Mouse (Mus musculus) midbrain, embryonic 12.5 days (tissue): ENCODE results near the gene Oat. TPM values are rescaled to one million over a fixed set of nuclear protein-coding genes. Genes with fewer than 3 reads are reported as not detected.

Experiments used
- ATAC-seq: fragments of 200-750 bp; cut with Nextera tagmentation; 2 replicates; pipeline ENCODE4 v1.8.0; 2017; ENCODE audit warnings: low read depth, moderate TSS enrichment, moderate library complexity; ENCODE audit not compliant: low FRiP score
- H3K27ac ChIP-seq: fragments of 300-500 bp; sonication (generic); replicated peaks from 2 replicates; pipeline ENCODE4 v1.5.1; 2016; ENCODE audit warnings: mild to moderate bottlenecking
- H3K27me3 ChIP-seq: fragments of 300-500 bp; sonication (generic); 2 replicates; pipeline ENCODE4 v1.6.1; 2016; ENCODE audit warnings: mild to moderate bottlenecking
- H3K36me3 ChIP-seq: fragments of 300-500 bp; sonication (generic); 2 replicates; pipeline ENCODE4 v1.6.1; 2016
- H3K4me1 ChIP-seq: fragments of 300-500 bp; sonication (generic); 2 replicates; pipeline ENCODE4 v1.6.1; 2016
- H3K4me2 ChIP-seq: fragments of 300-500 bp; sonication (generic); replicated peaks from 2 replicates; pipeline ENCODE4 v1.6.1; 2016; ENCODE audit warnings: mild to moderate bottlenecking, moderate library complexity
- H3K4me3 ChIP-seq: fragments of 300-500 bp; sonication (generic); 2 replicates; pipeline ENCODE4 v1.5.1; 2016; ENCODE audit warnings: mild to moderate bottlenecking
- H3K9ac ChIP-seq: fragments of 300-500 bp; sonication (generic); replicated peaks from 2 replicates; pipeline ENCODE4 v1.6.1; 2016; ENCODE audit warnings: mild to moderate bottlenecking, moderate library complexity
- H3K9me3 ChIP-seq: fragments of 300-500 bp; sonication (generic); 2 replicates; pipeline ENCODE4 v1.6.1; 2016; ENCODE audit warnings: mild to moderate bottlenecking
- WGBS: fragments of 180-500 bp; shearing (Covaris S2); methylation state at CpG from one replicate; pipeline ENCODE4 v1.1.7; 2016; 5-methylcytosine and 5-hydroxymethylcytosine counted together
- polyA plus RNA-seq: library from polyadenylated mRNA; unstranded; fragments of >200 nt; fragmentation: Nextera tagmentation; extraction: Ambion mirVana; gene quantifications from 2 replicates; pipeline ENCODE4 v1.2.1, GENCODE M21; 2016

The Oat gene
- polyA plus RNA-seq, 1 experiment from 2014 or later = 114 TPM

DNA sequence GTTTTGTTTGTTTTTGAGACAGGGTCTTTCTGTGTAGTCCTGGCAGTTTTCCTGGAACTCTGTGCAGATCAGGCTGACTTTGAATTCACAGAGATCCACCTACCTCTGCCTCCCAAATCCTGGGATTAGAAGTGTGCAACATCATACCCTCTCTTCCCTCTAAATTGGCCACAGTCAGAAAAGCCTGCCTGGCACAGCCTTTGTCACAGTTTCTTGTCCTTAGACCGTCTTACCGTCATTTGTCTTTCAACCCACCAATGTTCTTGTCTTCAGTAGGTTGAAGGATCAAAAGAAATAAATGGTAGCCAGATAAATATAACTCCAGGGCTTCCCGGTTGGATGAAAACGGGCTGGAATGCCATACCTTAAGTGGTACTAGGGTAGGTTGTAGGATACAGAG lies 28.5 kb upstream of the Oat start:
- 83% methylated on average over 4 of the region's 4 CpGs for whole genome bisulfite sequencing
- Histone ChIP-seq H3K4me2 (no peak overlapping the region), H3K27ac (no peak overlapping the region), H3K9ac (no peak overlapping the region), H3K4me3 (no peak overlapping the region), H3K36me3 (no peaks in the 10 kb centered on the region), H3K9me3 (no peaks in the 10 kb centered on the region), H3K27me3 (peaks cover 68% of the 10 kb centered on the region), H3K4me1 (peaks cover 14% of the 10 kb centered on the region)
- no peak for ATAC-seq

DNA sequence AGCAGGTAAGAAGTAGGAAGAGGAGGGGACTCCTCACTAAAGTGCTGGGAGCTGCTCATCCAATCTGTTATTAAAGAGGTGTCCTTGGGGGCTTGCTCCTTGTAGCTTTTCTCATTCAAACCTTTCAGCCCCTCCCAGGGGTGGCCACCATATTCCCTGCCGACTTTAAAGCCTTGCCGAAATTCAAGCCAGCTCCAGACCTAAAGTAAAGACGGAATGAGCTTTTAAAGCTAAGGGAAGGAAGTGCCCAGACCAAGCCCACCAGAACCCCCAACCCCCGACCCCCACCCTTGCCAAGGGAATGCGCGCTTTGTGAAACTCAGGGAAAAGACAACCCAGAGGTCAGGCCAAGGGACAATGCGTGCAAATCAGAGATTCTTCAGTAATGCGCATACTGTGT lies 24.7 kb upstream of the Oat start:
- peaks cover 40% of the 10 kb centered on the region for H3K4me1 ChIP-seq
- no peaks in the 10 kb centered on the region for H3K9me3 ChIP-seq
- H3K4me2 ChIP-seq = no peak overlapping the region
- 7% methylated on average over 8 of the region's 8 CpGs for WGBS
- H3K4me3 ChIP-seq = no peak overlapping the region
- no peak for ATAC-seq
- H3K27me3 ChIP-seq = peaks cover 88% of the 10 kb centered on the region
- H3K9ac ChIP-seq = no peak overlapping the region
- no peak overlapping the region for H3K27ac ChIP-seq
- H3K36me3 ChIP-seq = no peaks in the 10 kb centered on the region

- H3K27me3 ChIP-seq = peaks cover 94% of the 10 kb centered on the region
- H3K27ac ChIP-seq = no peak overlapping the region
- 0% methylated on average over 9 of the region's 9 CpGs for WGBS
- peak overlapping the region; percentile 38 for H3K4me3 ChIP-seq
- no peaks in the 10 kb centered on the region for H3K36me3 ChIP-seq
- no peaks in the 10 kb centered on the region for H3K9me3 ChIP-seq
- no peak overlapping the region; the same call in 1 of the 2 replicates for H3K9ac ChIP-seq
- peak overlapping the region; percentile 64 for H3K4me2 ChIP-seq
- H3K4me1 ChIP-seq = peaks cover 40% of the 10 kb centered on the region
- no peak for ATAC-seq
Measured at GRCm38 (mm10) chr7:132600026-132600425, 23.8 kb upstream of the Oat start.

DNA sequence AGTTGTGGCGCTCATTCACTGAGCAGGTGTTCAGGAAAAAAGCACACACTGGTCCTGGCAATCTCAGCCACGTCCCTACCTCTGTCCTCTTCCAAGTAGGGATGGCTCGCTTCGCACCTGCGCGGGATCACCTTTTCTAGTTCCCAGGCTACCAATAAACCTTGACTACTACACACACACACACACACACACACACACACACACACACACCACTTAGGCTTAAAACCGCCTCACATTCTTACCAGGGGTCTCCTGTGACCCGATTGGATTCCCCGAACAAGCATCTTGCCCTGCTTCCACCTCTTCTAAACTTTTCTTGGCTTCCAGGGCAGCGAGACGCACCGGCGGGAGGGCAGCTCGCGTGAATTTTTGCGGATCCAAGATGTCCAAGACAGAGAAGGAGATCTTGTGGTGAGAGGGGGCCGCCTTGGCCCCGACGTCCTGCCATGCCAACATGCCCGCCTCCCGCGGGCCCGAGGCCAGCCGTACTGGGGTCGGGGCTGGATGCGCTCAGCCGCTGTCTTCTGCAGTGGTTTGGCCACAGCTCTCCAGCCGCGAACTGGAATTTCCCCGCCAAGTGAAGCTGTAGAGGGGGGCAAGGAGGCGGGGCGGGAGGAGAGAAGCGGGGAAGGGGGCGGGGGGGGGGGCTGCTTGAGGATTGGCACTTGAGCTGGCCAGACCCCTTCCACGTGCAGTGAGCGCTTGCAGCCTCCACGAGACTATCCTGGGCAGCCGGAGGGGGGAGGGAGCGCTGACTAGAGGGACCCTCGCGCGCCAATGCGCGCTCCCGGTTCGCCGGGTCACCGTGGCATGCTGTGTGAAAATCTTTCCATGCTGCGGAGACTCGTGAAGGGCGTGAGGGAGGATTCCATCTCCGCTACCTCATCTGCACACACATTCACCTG lies 23.1 kb upstream of the Oat start, which contains the start of gene Nkx1-2:
Gene Nkx1-2, minus strand, starts transcription at position 567 of the 905 bp plus-strand sequence.
- H3K4me1 ChIP-seq = peaks cover 40% of the 10 kb centered on the region
- H3K36me3 ChIP-seq = no peaks in the 10 kb centered on the region
- ATAC-seq = no peak
- peaks cover 92% of the 10 kb centered on the region for H3K27me3 ChIP-seq
- H3K4me3 ChIP-seq = peak within 1 kb of the TSS; percentile 38
- H3K4me2 ChIP-seq = peak within 1 kb of the TSS; percentile 64
- H3K9me3 ChIP-seq = no peaks in the 10 kb centered on the region
- WGBS = under 1% methylated on average over 48 of the region's 52 CpGs
- no peak within 1 kb of the TSS for H3K27ac ChIP-seq
- H3K9ac ChIP-seq = no peak within 1 kb of the TSS; the same call in 1 of the 2 replicates

GRCm38 (mm10) chr7:132597251-132598041 lies 21.2 kb upstream of the Oat start:
- Histone ChIP-seq H3K4me2 (peak overlapping the region; percentile 76), H3K27me3 (peaks cover 85% of the 10 kb centered on the region), H3K4me1 (peaks cover 40% of the 10 kb centered on the region), H3K4me3 (peak overlapping the region; percentile 45), H3K9ac (peak overlapping the region; percentile 34; the same call in 1 of the 2 replicates), H3K27ac (no peak overlapping the region), H3K9me3 (no peaks in the 10 kb centered on the region), H3K36me3 (no peaks in the 10 kb centered on the region)
- ATAC-seq = no peak
- under 1% methylated on average over 51 of the region's 60 CpGs for WGBS

DNA sequence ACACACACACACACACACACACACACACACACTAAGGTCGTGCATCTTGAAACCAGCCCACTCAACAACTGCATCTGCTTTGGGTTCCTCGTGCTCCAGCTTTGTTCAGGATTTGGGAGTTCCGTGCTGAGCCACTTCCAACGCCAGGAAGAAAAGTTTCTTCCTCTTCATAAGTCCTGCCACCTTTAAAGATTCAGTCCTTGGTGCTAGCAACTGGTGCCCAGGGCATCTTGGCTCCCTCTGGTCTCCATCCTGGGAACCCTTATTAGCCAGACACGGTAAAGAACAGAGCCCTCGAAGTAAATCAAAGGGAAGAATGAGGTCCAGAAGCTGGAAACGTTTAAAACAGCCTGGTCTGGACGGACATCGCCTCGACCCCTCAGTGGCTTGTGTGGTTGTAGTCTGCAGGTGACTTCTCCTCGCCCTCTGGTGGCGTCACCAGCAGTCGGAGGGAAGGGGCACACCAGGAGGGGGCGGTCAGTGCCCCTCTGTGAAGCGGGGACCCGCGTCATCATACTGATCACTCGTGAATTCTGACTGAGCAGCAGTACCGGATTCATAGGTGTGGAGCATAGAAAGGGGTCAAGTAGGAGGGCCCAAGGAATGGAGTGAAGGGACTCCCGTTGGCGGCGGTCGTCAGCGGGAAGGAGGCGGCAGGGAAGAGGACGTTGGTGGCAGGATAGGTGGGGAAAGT lies 20.5 kb upstream of the Oat start:
- Histone ChIP-seq H3K4me2 (peak overlapping the region; percentile 76), H3K27me3 (peaks cover 78% of the 10 kb centered on the region), H3K36me3 (no peaks in the 10 kb centered on the region), H3K4me3 (peak overlapping the region; percentile 45), H3K4me1 (peaks cover 40% of the 10 kb centered on the region), H3K9me3 (no peaks in the 10 kb centered on the region), H3K9ac (peak overlapping the region; percentile 34; the same call in 1 of the 2 replicates), H3K27ac (no peak overlapping the region)
- WGBS = 6% methylated on average over 26 of the region's 26 CpGs
- no peak for ATAC-seq

GRCm38 (mm10) chr7:132595787-132596186 lies 19.6 kb upstream of the Oat start:
- peaks cover 69% of the 10 kb centered on the region for H3K27me3 ChIP-seq
- no peak overlapping the region for H3K4me3 ChIP-seq
- H3K27ac ChIP-seq = no peak overlapping the region
- ATAC-seq = no peak
- H3K4me1 ChIP-seq = peaks cover 37% of the 10 kb centered on the region
- WGBS = 79% methylated on average over 3 of the region's 3 CpGs
- no peak overlapping the region for H3K9ac ChIP-seq
- no peaks in the 10 kb centered on the region for H3K36me3 ChIP-seq
- H3K4me2 ChIP-seq = no peak overlapping the region
- H3K9me3 ChIP-seq = no peaks in the 10 kb centered on the region

GRCm38 (mm10) chr7:132594325-132594724 lies 18.1 kb upstream of the Oat start:
- Histone ChIP-seq H3K36me3 (no peaks in the 10 kb centered on the region), H3K4me3 (no peak overlapping the region), H3K9ac (no peak overlapping the region), H3K27me3 (peaks cover 54% of the 10 kb centered on the region), H3K4me1 (peaks cover 22% of the 10 kb centered on the region), H3K27ac (no peak overlapping the region), H3K9me3 (no peaks in the 10 kb centered on the region), H3K4me2 (no peak overlapping the region)
- 91% methylated on average over 2 of the region's 2 CpGs for WGBS
- no peak for ATAC-seq

DNA sequence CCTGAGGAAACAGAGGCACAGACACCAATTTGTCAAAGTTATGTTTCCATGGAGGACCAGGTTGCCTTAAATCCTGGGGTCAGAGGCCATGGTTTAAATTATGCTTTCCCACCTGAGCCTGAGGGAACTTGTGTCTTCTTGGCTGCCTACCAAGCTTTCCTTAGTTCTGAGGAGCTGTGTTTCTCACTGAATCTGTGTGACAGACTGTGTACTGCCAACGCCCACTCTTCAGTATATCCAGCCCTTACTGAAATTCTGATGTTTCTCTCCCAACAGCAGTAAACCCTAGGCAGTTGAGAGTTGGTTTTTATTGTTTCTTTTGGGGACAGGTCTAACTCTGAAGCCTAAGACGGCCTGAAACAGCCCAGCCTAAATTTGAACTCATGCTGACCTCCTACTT lies 17.6 kb upstream of the Oat start:
- no peaks in the 10 kb centered on the region for H3K36me3 ChIP-seq
- H3K27me3 ChIP-seq = peaks cover 49% of the 10 kb centered on the region
- peaks cover 17% of the 10 kb centered on the region for H3K4me1 ChIP-seq
- ATAC-seq = no peak
- H3K9me3 ChIP-seq = no peaks in the 10 kb centered on the region
- no peak overlapping the region for H3K9ac ChIP-seq
- 76% methylated on average over 2 of the region's 2 CpGs for WGBS
- H3K27ac ChIP-seq = no peak overlapping the region
- no peak overlapping the region for H3K4me2 ChIP-seq
- no peak overlapping the region for H3K4me3 ChIP-seq

DNA sequence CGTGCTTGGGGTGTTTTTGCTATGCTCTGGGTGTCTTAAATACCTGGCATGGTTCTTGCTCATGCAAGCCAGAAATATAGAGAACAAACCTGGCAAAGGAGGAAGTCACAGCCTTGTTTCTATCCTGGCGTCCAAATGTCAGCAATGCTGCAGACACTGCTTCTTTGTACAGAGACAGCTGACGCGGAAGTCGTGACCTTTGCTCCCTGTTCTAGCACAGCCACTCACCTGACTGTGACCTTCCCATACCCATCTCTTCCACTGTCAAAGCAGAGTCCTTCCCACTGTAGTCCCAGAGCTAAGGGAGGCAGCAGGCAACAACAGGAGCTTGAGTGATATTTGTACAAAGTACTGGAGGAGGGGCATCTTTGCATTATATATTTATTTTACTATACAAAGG lies 13.4 kb upstream of the Oat start:
- Histone ChIP-seq H3K9me3 (no peaks in the 10 kb centered on the region), H3K9ac (no peak overlapping the region), H3K27ac (no peak overlapping the region), H3K27me3 (peaks cover 9% of the 10 kb centered on the region; the same call in 1 of the 2 replicates), H3K36me3 (no peaks in the 10 kb centered on the region), H3K4me1 (no peaks in the 10 kb centered on the region), H3K4me2 (no peak overlapping the region), H3K4me3 (no peak overlapping the region)
- 68% methylated on average over 5 of the region's 5 CpGs for WGBS
- ATAC-seq = no peak

- Histone ChIP-seq H3K4me1 (no peaks in the 10 kb centered on the region), H3K9ac (no peak overlapping the region), H3K4me2 (no peak overlapping the region), H3K27me3 (no peaks in the 10 kb centered on the region), H3K27ac (no peak overlapping the region), H3K9me3 (no peaks in the 10 kb centered on the region), H3K36me3 (no peaks in the 10 kb centered on the region), H3K4me3 (no peak overlapping the region)
- no peak for ATAC-seq
- WGBS = 76% methylated on average over 5 of the region's 5 CpGs
Measured at GRCm38 (mm10) chr7:132587167-132587566, 11.0 kb upstream of the Oat start.
